Comparison of ENCODE assay signal across 25 mouse cellular contexts in genomic region chr4:135993941-135994340, GRCm38 (mm10). TPM values are rescaled to one million over a fixed set of nuclear protein-coding genes. Genes with fewer than 3 reads are reported as not detected.
DNase-seq lines count a peak whose midpoint lies in the region; ATAC-seq and TF ChIP-seq lines count a peak whose summit lies in the region.
"Had no signal": no experiment of that assay in that cellular context is flagged by ENCODE, and none has a peak within 500 bp of the region (broad histone marks: within the 10 kb centered on the region; RNA-seq: fewer than 3 reads in every experiment).

No protein-coding gene starts in this region.

- no peak overlapping the region for H3K4me2 ChIP-seq in liver, embryonic 13.5 days
- H3K4me2 ChIP-seq in liver, embryonic 16.5 days (ENCODE audit: low read depth, low read length), result no peak overlapping the region
- no peak overlapping the region for H3K4me2 ChIP-seq in stomach, postnatal 0 days (replicated peaks; ENCODE audit: low read depth)
- H3K4me2 ChIP-seq: heart, embryonic 13.5 days; hindbrain, embryonic 14.5 days had no signal

- H3K4me1 ChIP-seq in liver, embryonic 13.5 days (replicated peaks), result peaks cover 13% of the 10 kb centered on the region
- no peaks in the 10 kb centered on the region for H3K4me1 ChIP-seq in liver, embryonic 16.5 days (ENCODE audit: control insufficient read depth, low read depth, low read length)
- no peaks in the 10 kb centered on the region for H3K4me1 ChIP-seq in stomach, postnatal 0 days (replicated peaks; ENCODE audit: control insufficient read depth, insufficient read depth)
- H3K4me1 ChIP-seq: heart, embryonic 10.5 days; heart, embryonic 13.5 days had no signal

- no peak for ATAC-seq in liver, embryonic 13.5 days (ENCODE audit: low read depth)
- ATAC-seq in liver, embryonic 16.5 days (ENCODE audit: low read depth), result no peak; the same call in 1 of the 2 replicates
- no peak for ATAC-seq in stomach, postnatal 0 days (ENCODE audit: low FRiP score, low TSS enrichment)
- ATAC-seq: forebrain, embryonic 14.5 days; forebrain, postnatal 0 days; Patski had no signal

- 0 out of 2 replicates have a peak overlapping the region, but pooled peaks have one; percentile 41 for H3K27ac ChIP-seq in liver, embryonic 13.5 days
- H3K27ac ChIP-seq in liver, embryonic 16.5 days (ENCODE audit: low read length), result 0 out of 2 replicates have a peak overlapping the region, but pooled peaks have one; percentile 4
- no peak overlapping the region for H3K27ac ChIP-seq in stomach, postnatal 0 days (replicated peaks)
- H3K27ac ChIP-seq: heart, adult 2 months; heart, embryonic 10.5 days; heart, embryonic 13.5 days; hindbrain, embryonic 14.5 days had no signal

- no peaks in the 10 kb centered on the region for H3K36me3 ChIP-seq in liver, embryonic 13.5 days
- no peaks in the 10 kb centered on the region for H3K36me3 ChIP-seq in liver, embryonic 16.5 days (ENCODE audit: control insufficient read depth, insufficient read depth)
- H3K36me3 ChIP-seq in stomach, postnatal 0 days (ENCODE audit: control insufficient read depth, insufficient read depth, low read length), result no peaks in the 10 kb centered on the region
- H3K36me3 ChIP-seq: heart, embryonic 10.5 days; heart, embryonic 13.5 days had no signal

- no peak for TF ChIP-seq EP300 in stomach, postnatal 0 days (optimal IDR thresholded peaks at IDR 0.05)

- DNase-seq in liver, embryonic 13.5 days, result no peak
- no peak for DNase-seq in liver
- DNase-seq in retina, embryonic 14.5 days (ENCODE audit: low spot score), result peak; percentile 20
- no peak for DNase-seq in urinary bladder, postnatal 25 days (ENCODE audit: low spot score)
- no peak for DNase-seq in frontal cortex, postnatal 25 days (ENCODE audit: low spot score in 2 of 2)
- no peak for DNase-seq in stomach, postnatal 0 days (ENCODE audit: low spot score)
- DNase-seq: adrenal gland, postnatal 10 days; adrenal gland, postnatal 36 days; B cell, adult 2 months; cerebellum, adult 18-20 months; cerebellum, adult 9-10 months; cerebellum, postnatal 14 days; forebrain, postnatal 0 days; gastrocnemius, postnatal 10 days; gastrocnemius, postnatal 36 days; heart, adult 2 months; heart, postnatal 14 days; heart, postnatal 4 days had no signal

- no peak for TF ChIP-seq CTCF in stomach, postnatal 0 days (IDR thresholded peaks at IDR 0.05; ENCODE audit: low read depth)

- no peak overlapping the region for H3K9ac ChIP-seq in liver, embryonic 13.5 days
- no peak overlapping the region for H3K9ac ChIP-seq in liver, embryonic 16.5 days (ENCODE audit: low read depth, low read length)
- H3K9ac ChIP-seq in stomach, postnatal 0 days (ENCODE audit: low read length), result no peak overlapping the region
- H3K9ac ChIP-seq: forebrain, postnatal 0 days; heart, embryonic 13.5 days; hindbrain, embryonic 14.5 days had no signal

- H3K9me3 ChIP-seq in liver, embryonic 13.5 days (replicated peaks), result peaks cover 5% of the 10 kb centered on the region; the same call in 1 of the 2 replicates
- peaks cover 3% of the 10 kb centered on the region; the same call in 1 of the 2 replicates for H3K9me3 ChIP-seq in liver, embryonic 16.5 days (replicated peaks; ENCODE audit: control insufficient read depth, low read length)
- H3K9me3 ChIP-seq in stomach, postnatal 0 days (ENCODE audit: control insufficient read depth, low read length), result no peaks in the 10 kb centered on the region
- H3K9me3 ChIP-seq: heart, embryonic 10.5 days had no signal

- no peaks in the 10 kb centered on the region for H3K27me3 ChIP-seq in liver, embryonic 13.5 days
- no peaks in the 10 kb centered on the region for H3K27me3 ChIP-seq in liver, embryonic 16.5 days (ENCODE audit: control insufficient read depth, insufficient read depth, low read depth, low read length)
- H3K27me3 ChIP-seq in stomach, postnatal 0 days (ENCODE audit: control insufficient read depth, insufficient read depth, low read length), result no peaks in the 10 kb centered on the region
- H3K27me3 ChIP-seq: CH12.LX; heart, embryonic 13.5 days; Patski had no signal

- 91% methylated on average over 6 of the region's 6 CpGs for WGBS in liver, embryonic 13.5 days (ENCODE audit: insufficient replicate concordance)
- 81% methylated on average over 6 of the region's 6 CpGs for WGBS in liver, embryonic 16.5 days (ENCODE audit: insufficient replicate concordance)
- WGBS in stomach, postnatal 0 days, result 94% methylated on average over 6 of the region's 6 CpGs

- no peak overlapping the region for H3K4me3 ChIP-seq in liver, embryonic 13.5 days (replicated peaks)
- no peak overlapping the region for H3K4me3 ChIP-seq in liver, embryonic 16.5 days (ENCODE audit: low read depth, low read length)
- no peak overlapping the region for H3K4me3 ChIP-seq in stomach, postnatal 0 days (ENCODE audit: low read depth, low read length)
- H3K4me3 ChIP-seq: heart, adult 2 months; heart, embryonic 10.5 days; heart, embryonic 13.5 days had no signal

RNA-seq across cellular contexts. Expression of gene Pithd1, which starts 6.9 kb away (rescaled TPM):
- polyA plus RNA-seq in liver, embryonic 13.5 days (2015; fragmentation: Nextera tagmentation; extraction: Ambion mirVana), result 99.8 and 111 TPM in 2 replicates
- polyA plus RNA-seq in liver, embryonic 16.5 days (2015; fragmentation: Nextera tagmentation; extraction: Ambion mirVana), result 61.4 and 63.3 TPM in 2 replicates
- 40.1 and 40.7 TPM in 2 replicates for polyA plus RNA-seq in stomach, postnatal 0 days (2015; fragmentation: Nextera tagmentation; extraction: Ambion mirVana)

RNA-seq across cellular contexts. Expression of gene Lypla2, which starts 21.5 kb away (rescaled TPM):
- 48.9 and 49.7 TPM in 2 replicates for polyA plus RNA-seq in liver, embryonic 13.5 days (2015; fragmentation: Nextera tagmentation; extraction: Ambion mirVana)
- 37.0 and 39.9 TPM in 2 replicates for polyA plus RNA-seq in liver, embryonic 16.5 days (2015; fragmentation: Nextera tagmentation; extraction: Ambion mirVana)
- 88.6 and 89.6 TPM in 2 replicates for polyA plus RNA-seq in stomach, postnatal 0 days (2015; fragmentation: Nextera tagmentation; extraction: Ambion mirVana)

RNA-seq across cellular contexts. Expression of gene Eloa, which starts 27.6 kb away (rescaled TPM):
- polyA plus RNA-seq in liver, embryonic 13.5 days (2015; fragmentation: Nextera tagmentation; extraction: Ambion mirVana), result 27.7 and 35.1 TPM in 2 replicates
- 29.1 and 29.4 TPM in 2 replicates for polyA plus RNA-seq in liver, embryonic 16.5 days (2015; fragmentation: Nextera tagmentation; extraction: Ambion mirVana)
- polyA plus RNA-seq in stomach, postnatal 0 days (2015; fragmentation: Nextera tagmentation; extraction: Ambion mirVana), result 21.5 and 22.9 TPM in 2 replicates

RNA-seq across cellular contexts. Expression of gene Gale, which starts 30.4 kb away (rescaled TPM):
- 35.6 and 35.7 TPM in 2 replicates for polyA plus RNA-seq in liver, embryonic 13.5 days (2015; fragmentation: Nextera tagmentation; extraction: Ambion mirVana)
- 34.5 and 37.6 TPM in 2 replicates for polyA plus RNA-seq in liver, embryonic 16.5 days (2015; fragmentation: Nextera tagmentation; extraction: Ambion mirVana)
- polyA plus RNA-seq in stomach, postnatal 0 days (2015; fragmentation: Nextera tagmentation; extraction: Ambion mirVana), result 161 and 166 TPM in 2 replicates

RNA-seq across cellular contexts. Expression of gene Hmgcl, which starts 47.7 kb away (rescaled TPM):
- 71.9 and 73.5 TPM in 2 replicates for polyA plus RNA-seq in liver, embryonic 13.5 days (2015; fragmentation: Nextera tagmentation; extraction: Ambion mirVana)
- 105 and 107 TPM in 2 replicates for polyA plus RNA-seq in liver, embryonic 16.5 days (2015; fragmentation: Nextera tagmentation; extraction: Ambion mirVana)
- 154 and 163 TPM in 2 replicates for polyA plus RNA-seq in stomach, postnatal 0 days (2015; fragmentation: Nextera tagmentation; extraction: Ambion mirVana)
